Mouse (Mus musculus): ENCODE results near the gene Ift52.
A peak's percentile ranks its signal among the peaks of the same experiment; 100 is the strongest.

GRCm38 (mm10) chr2:162968357-162968756, 48.8 kb upstream of the Ift52 start:
- TF ChIP-seq CTCF (IDR thresholded peaks at IDR 0.05; ENCODE audit: insufficient read depth, low read depth, low read length) = peak; percentile 80; the same call in 1 of the 2 replicates
- TF ChIP-seq POLR2A (IDR thresholded peaks at IDR 0.05; ENCODE audit: insufficient read depth, low read depth, low read length) = no peak

Data from olfactory bulb, adult 2 months (tissue).